Mouse (Mus musculus) limb, embryonic 12.5 days (tissue): ENCODE data around the gene Hmgcl. TPM values are rescaled to one million over a fixed set of nuclear protein-coding genes. Genes with fewer than 3 reads are reported as not detected.

ENCODE experiments used
- ATAC-seq: fragments of 200-750 bp; cut with Nextera tagmentation; 2 replicates; pipeline ENCODE4 v1.8.0; 2017; ENCODE audit warnings: low read depth, moderate TSS enrichment; ENCODE audit not compliant: insufficient number of reproducible peaks, insufficient read depth, low FRiP score, low TSS enrichment
- H3K27ac ChIP-seq: fragments of 300-500 bp; sonication (generic); 2 replicates; pipeline ENCODE4 v1.5.1; 2016; ENCODE audit warnings: mild to moderate bottlenecking, moderate library complexity
- H3K27me3 ChIP-seq: fragments of 300-500 bp; sonication (generic); 2 replicates; pipeline ENCODE4 v1.6.1; 2016; ENCODE audit warnings: mild to moderate bottlenecking, moderate library complexity
- H3K36me3 ChIP-seq: fragments of 300-500 bp; sonication (generic); 2 replicates; pipeline ENCODE4 v1.6.1; 2016; ENCODE audit warnings: mild to moderate bottlenecking, moderate library complexity
- H3K4me1 ChIP-seq: fragments of 300-500 bp; sonication (generic); replicated peaks from 2 replicates; pipeline ENCODE4 v1.6.1; 2016
- H3K4me2 ChIP-seq: fragments of 300-500 bp; sonication (generic); 2 replicates; pipeline ENCODE4 v1.6.1; 2016; ENCODE audit warnings: mild to moderate bottlenecking, moderate library complexity
- H3K4me3 ChIP-seq: fragments of 300-500 bp; sonication (generic); replicated peaks from 2 replicates; pipeline ENCODE4 v1.5.1; 2016; ENCODE audit warnings: mild to moderate bottlenecking
- H3K9ac ChIP-seq: fragments of 300-500 bp; sonication (generic); replicated peaks from 2 replicates; pipeline ENCODE4 v1.6.1; 2016; ENCODE audit warnings: mild to moderate bottlenecking, moderate library complexity
- H3K9me3 ChIP-seq: fragments of 300-500 bp; sonication (generic); 2 replicates; pipeline ENCODE4 v1.6.1; 2016; ENCODE audit warnings: mild to moderate bottlenecking, moderate library complexity
- WGBS: fragments of 180-500 bp; shearing (Covaris S2); methylation state at CpG from one replicate; pipeline ENCODE4 v1.1.7; 2016; 5-methylcytosine and 5-hydroxymethylcytosine counted together
- polyA plus RNA-seq: library from polyadenylated mRNA; unstranded; fragments of >200 nt; fragmentation: Nextera tagmentation; extraction: Ambion mirVana; gene quantifications from 2 replicates; pipeline ENCODE4 v1.2.1, GENCODE M21; 2016

Gene Hmgcl
- polyA plus RNA-seq, 1 experiment from 2014 or later, result 78.5 TPM

GRCm38 (mm10) chr4:135913433-135913832 lies 32.8 kb upstream of the Hmgcl start:
- Histone ChIP-seq H3K9ac (no peak overlapping the region), H3K9me3 (no peaks in the 10 kb centered on the region), H3K27ac (peak overlapping the region; percentile 46; the same call in 1 of the 2 replicates), H3K4me3 (no peak overlapping the region), H3K36me3 (no peaks in the 10 kb centered on the region), H3K4me1 (peaks cover 6% of the 10 kb centered on the region; the same call in 1 of the 2 replicates), H3K27me3 (no peaks in the 10 kb centered on the region), H3K4me2 (no peak overlapping the region)
- 79% methylated on average over 4 of the region's 4 CpGs for WGBS
- no peak for ATAC-seq

- WGBS, result 88% methylated on average over 13 of the region's 13 CpGs
- 0 out of 2 replicates have a peak overlapping the region, but pooled peaks have one; percentile 13 for H3K9ac ChIP-seq
- no peak overlapping the region for H3K4me2 ChIP-seq
- H3K36me3 ChIP-seq, result peaks cover 9% of the 10 kb centered on the region; the same call in 1 of the 2 replicates
- H3K4me3 ChIP-seq, result no peak overlapping the region
- no peak overlapping the region for H3K27ac ChIP-seq
- ATAC-seq, result no peak
- H3K9me3 ChIP-seq, result no peaks in the 10 kb centered on the region
- H3K4me1 ChIP-seq, result peaks cover 11% of the 10 kb centered on the region; the same call in 1 of the 2 replicates
- H3K27me3 ChIP-seq, result no peaks in the 10 kb centered on the region
These were observed 27.5 kb upstream of the Hmgcl start for GRCm38 (mm10) chr4:135918635-135919279.

DNA sequence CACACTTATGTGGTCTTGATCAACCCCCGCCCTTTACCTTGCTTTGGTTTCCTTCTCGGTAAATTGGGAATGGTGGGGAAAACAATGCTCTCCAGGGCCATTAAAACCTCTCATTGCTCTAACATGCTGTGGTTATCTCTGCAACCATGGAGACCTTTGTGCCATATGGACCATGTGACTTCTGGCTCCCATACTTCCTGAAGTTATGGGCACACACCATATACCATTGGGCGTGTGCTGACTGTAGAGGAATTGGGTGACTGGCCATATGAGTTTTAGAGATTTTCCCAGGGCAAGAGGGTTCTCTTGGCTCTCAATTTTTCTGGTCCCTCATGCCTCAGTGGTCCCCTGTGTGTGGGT lies 27.0 kb upstream of the Hmgcl start:
- Histone ChIP-seq H3K36me3 (peaks cover 13% of the 10 kb centered on the region), H3K4me3 (no peak overlapping the region), H3K27me3 (no peaks in the 10 kb centered on the region), H3K9me3 (no peaks in the 10 kb centered on the region), H3K9ac (no peak overlapping the region), H3K4me2 (no peak overlapping the region), H3K4me1 (peaks cover 11% of the 10 kb centered on the region; the same call in 1 of the 2 replicates), H3K27ac (no peak overlapping the region)
- ATAC-seq, result no peak
- WGBS, result 93% methylated on average over 3 of the region's 3 CpGs

DNA sequence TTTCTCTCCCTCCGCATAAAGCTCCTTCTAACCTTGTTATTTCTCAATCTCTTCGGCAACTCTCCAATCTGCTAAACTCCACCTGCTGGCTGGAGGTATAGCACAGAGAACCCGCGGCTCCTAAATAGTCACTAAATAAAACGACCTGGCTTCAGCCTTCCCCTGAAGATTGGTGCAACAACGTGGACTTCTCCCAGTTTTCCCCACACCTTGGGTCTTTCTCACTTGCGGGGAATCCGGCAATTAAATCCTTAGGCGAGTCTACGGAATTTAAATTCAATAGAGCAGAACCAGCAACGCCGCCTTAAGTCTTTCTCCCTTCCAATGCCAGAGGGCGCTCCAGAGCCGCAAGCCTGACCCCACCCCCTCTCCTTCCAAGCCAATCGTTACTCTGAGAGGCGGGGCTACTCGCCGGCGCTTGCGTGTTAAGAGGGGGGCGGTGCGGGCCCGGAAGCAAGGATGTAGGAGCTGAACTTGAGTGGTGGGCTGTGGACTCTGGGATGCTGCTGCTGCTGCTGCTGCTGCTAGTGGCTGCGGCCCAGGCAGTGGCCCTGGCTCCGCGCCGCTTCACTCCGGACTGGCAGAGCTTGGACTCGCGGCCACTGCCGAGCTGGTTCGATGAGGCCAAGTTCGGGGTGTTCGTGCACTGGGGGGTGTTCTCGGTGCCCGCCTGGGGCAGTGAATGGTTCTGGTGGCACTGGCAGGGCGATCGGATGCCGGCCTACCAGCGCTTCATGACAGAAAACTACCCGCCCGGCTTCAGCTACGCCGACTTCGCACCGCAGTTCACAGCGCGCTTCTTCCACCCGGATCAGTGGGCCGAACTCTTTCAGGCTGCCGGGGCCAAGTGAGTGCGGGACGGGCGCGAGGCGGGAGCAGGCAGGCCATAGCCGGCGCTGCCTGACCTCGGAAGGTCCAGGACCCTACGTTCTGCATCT lies 25.7 kb upstream of the Hmgcl start, which contains the start of gene Fuca1:
TSS of gene Fuca1 (plus strand) at position 432 of the 938 bp plus-strand sequence.
- WGBS, result 2% methylated on average over 60 of the region's 60 CpGs
- Histone ChIP-seq H3K27ac (peak within 1 kb of the TSS; percentile 81), H3K4me1 (peaks cover 11% of the 10 kb centered on the region; the same call in 1 of the 2 replicates), H3K27me3 (no peaks in the 10 kb centered on the region), H3K36me3 (peaks cover 14% of the 10 kb centered on the region), H3K9me3 (no peaks in the 10 kb centered on the region), H3K4me3 (peak within 1 kb of the TSS; percentile 76), H3K9ac (peak within 1 kb of the TSS; percentile 80), H3K4me2 (peak within 1 kb of the TSS; percentile 90)
- peak; percentile 92 for ATAC-seq

GRCm38 (mm10) chr4:135921257-135922120 lies 24.8 kb upstream of the Hmgcl start:
- Histone ChIP-seq H3K4me1 (peaks cover 11% of the 10 kb centered on the region; the same call in 1 of the 2 replicates), H3K36me3 (peaks cover 23% of the 10 kb centered on the region), H3K9me3 (no peaks in the 10 kb centered on the region), H3K27me3 (no peaks in the 10 kb centered on the region), H3K4me3 (peak overlapping the region; percentile 76), H3K9ac (peak overlapping the region; percentile 80), H3K27ac (peak overlapping the region; percentile 81), H3K4me2 (peak overlapping the region; percentile 90)
- no peak for ATAC-seq
- 7% methylated on average over 26 of the region's 26 CpGs for WGBS

DNA sequence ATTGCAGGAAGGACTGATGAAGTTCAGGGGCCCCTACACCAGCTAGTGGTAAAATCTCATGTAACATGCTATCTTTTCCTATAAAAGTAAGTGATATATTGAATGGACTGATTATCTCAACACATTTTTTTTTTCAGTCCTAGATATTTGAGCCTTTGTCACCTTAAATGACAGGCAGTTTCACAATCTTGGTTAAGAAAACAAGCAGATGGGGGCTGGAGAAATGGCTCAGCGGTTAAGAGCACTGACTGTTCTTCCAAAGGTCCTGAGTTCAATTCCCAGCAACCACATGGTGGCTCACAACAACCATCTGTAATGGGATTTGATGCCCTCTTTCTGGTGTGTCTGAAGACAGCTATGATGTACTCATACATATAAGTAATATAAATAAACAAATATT lies 24.1 kb upstream of the Hmgcl start:
- Histone ChIP-seq H3K4me2 (peak overlapping the region; percentile 90), H3K36me3 (peaks cover 28% of the 10 kb centered on the region), H3K27ac (no peak overlapping the region), H3K9me3 (no peaks in the 10 kb centered on the region), H3K4me3 (peak overlapping the region; percentile 76; the same call in 1 of the 2 replicates), H3K4me1 (peaks cover 11% of the 10 kb centered on the region; the same call in 1 of the 2 replicates), H3K27me3 (no peaks in the 10 kb centered on the region), H3K9ac (no peak overlapping the region)
- ATAC-seq, result no peak
- WGBS, result 83% methylated on average over 1 of the region's 1 CpGs

- Histone ChIP-seq H3K9ac (no peak overlapping the region), H3K27me3 (no peaks in the 10 kb centered on the region), H3K27ac (no peak overlapping the region), H3K9me3 (no peaks in the 10 kb centered on the region), H3K4me2 (no peak overlapping the region), H3K36me3 (peaks cover 31% of the 10 kb centered on the region), H3K4me3 (no peak overlapping the region), H3K4me1 (peaks cover 11% of the 10 kb centered on the region; the same call in 1 of the 2 replicates)
- ATAC-seq, result no peak
- 84% methylated on average over 2 of the region's 2 CpGs for WGBS
These were observed 21.8 kb upstream of the Hmgcl start for GRCm38 (mm10) chr4:135924418-135924817.

DNA sequence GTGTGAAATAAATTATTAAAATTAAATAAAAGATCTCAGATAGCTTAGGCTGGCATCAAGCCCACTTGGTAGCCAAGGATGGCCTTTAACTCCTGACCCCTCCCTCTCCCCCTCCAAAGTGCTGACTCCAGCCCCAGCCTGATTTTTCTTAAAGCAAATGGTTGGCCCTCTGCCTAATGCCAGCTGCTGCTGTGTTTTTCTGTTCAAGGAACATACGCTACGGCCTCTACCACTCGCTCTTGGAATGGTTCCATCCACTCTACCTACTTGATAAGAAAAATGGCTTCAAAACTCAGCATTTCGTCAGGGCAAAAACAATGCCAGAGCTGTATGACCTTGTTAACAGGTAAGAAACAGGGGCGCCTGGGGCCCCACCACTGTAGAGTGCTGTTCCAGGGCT lies 20.9 kb upstream of the Hmgcl start:
- H3K36me3 ChIP-seq, result peaks cover 31% of the 10 kb centered on the region
- no peak overlapping the region for H3K9ac ChIP-seq
- H3K27ac ChIP-seq, result no peak overlapping the region
- H3K4me3 ChIP-seq, result no peak overlapping the region
- no peaks in the 10 kb centered on the region for H3K27me3 ChIP-seq
- 91% methylated on average over 5 of the region's 5 CpGs for WGBS
- no peak for ATAC-seq
- H3K9me3 ChIP-seq, result no peaks in the 10 kb centered on the region
- H3K4me2 ChIP-seq, result no peak overlapping the region
- peaks cover 11% of the 10 kb centered on the region; the same call in 1 of the 2 replicates for H3K4me1 ChIP-seq

DNA sequence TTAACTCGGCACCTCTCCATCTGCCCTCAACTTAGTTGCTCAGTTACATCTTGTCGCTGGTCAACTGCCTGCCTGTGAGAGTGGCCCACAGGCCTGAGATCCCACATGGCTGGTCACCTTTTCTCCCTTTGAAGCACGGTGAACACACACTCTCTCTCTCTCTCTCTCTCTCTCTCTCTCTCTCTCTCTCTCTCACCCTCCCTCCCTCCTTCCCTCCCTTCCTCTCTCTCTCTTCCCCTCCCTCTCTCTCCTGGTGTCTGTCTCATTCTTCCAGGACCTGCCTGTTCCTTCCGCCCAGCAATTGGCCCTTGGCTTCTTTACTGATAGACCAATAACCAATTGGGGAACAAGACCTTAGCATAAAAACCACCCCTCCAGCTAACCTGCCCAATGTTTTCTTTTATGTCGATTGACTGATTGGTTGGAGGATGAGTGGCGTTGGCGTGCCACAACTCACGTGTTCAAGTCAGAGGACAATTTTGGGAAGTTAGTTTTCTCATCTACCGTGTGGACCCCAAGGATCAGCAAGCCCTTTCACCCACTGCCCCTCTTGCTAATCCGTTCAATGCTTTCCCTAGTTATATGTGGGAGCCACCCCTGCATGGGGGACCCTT lies 19.9 kb upstream of the Hmgcl start:
- Histone ChIP-seq H3K4me3 (no peak overlapping the region), H3K4me2 (no peak overlapping the region), H3K9me3 (no peaks in the 10 kb centered on the region), H3K9ac (no peak overlapping the region), H3K4me1 (peaks cover 10% of the 10 kb centered on the region; the same call in 1 of the 2 replicates), H3K27me3 (no peaks in the 10 kb centered on the region), H3K27ac (no peak overlapping the region), H3K36me3 (peaks cover 36% of the 10 kb centered on the region)
- WGBS, result 85% methylated on average over 10 of the region's 10 CpGs
- no peak for ATAC-seq

DNA sequence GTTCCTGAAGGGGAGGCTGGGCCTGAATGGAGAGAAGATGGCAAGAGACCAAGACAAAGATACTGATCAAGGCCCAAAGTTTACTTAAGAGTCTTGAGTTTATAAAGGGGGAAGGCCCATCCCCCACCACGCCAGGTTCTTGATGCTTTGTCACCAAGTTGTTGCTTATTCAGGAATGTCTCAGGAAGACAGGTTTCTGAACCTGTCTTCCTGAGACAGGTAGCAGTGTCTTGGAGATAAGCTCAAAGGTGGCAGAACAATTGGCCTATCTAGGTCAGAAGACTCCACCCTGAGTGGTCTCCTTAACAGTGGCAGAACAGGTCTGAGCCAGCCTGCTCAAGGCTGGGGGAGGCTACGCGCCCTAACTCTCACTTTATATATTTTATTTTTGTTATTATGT lies 19.4 kb upstream of the Hmgcl start:
- Histone ChIP-seq H3K9ac (no peak overlapping the region), H3K4me1 (peaks cover 5% of the 10 kb centered on the region; the same call in 1 of the 2 replicates), H3K27me3 (no peaks in the 10 kb centered on the region), H3K4me3 (no peak overlapping the region), H3K9me3 (no peaks in the 10 kb centered on the region), H3K36me3 (peaks cover 41% of the 10 kb centered on the region), H3K27ac (no peak overlapping the region), H3K4me2 (no peak overlapping the region)
- ATAC-seq, result no peak
- WGBS, result 91% methylated on average over 3 of the region's 3 CpGs
